Mouse (Mus musculus): ENCODE measurements around the gene 1520401A03Rik. TPM values are rescaled to one million over a fixed set of nuclear protein-coding genes. Genes with fewer than 3 reads are reported as not detected.

Gene 1520401A03Rik
- 0.19 TPM in 1 of 2 replicates, not detected in the other for polyA plus RNA-seq (2015; fragmentation: Nextera tagmentation; extraction: Ambion mirVana)

DNA sequence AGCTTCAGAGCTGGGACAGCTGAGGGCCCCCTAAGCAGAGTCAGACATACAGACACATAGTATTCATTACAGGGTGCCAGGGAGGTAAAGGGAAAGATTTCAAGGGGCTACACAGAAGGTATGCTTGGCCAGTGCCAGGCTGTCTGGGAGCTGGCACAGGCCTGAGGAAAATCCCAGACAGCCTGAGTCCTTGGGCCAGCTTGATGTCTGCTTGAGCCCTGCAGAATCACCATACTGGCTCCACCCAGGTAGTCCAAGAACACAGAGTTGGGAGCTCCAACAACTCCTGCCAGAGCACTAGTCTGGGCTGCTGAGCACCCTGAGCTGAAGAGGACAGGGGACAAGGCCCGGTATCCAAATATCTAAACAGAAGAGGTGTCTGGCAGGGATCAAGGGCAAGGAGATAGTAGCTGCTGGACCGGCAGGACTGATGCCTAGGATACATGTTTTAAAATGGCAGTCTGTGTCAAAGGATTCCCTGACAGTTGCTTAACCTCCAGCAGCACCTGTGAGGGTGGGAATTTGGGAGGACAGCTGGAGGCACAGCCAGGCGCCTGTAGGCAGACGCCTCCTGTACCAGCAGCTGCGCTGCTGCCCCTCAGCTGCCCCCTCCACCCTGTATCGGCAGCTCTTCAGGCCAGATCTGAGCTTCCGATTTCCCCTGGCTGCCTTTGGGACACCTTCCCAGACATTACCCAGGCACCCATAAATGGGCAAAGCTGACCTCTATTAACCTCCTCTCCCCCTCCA is at the start of gene 1520401A03Rik:
Gene 1520401A03Rik, minus strand, starts transcription at position 408 of the 750 bp plus-strand sequence.

DNA sequence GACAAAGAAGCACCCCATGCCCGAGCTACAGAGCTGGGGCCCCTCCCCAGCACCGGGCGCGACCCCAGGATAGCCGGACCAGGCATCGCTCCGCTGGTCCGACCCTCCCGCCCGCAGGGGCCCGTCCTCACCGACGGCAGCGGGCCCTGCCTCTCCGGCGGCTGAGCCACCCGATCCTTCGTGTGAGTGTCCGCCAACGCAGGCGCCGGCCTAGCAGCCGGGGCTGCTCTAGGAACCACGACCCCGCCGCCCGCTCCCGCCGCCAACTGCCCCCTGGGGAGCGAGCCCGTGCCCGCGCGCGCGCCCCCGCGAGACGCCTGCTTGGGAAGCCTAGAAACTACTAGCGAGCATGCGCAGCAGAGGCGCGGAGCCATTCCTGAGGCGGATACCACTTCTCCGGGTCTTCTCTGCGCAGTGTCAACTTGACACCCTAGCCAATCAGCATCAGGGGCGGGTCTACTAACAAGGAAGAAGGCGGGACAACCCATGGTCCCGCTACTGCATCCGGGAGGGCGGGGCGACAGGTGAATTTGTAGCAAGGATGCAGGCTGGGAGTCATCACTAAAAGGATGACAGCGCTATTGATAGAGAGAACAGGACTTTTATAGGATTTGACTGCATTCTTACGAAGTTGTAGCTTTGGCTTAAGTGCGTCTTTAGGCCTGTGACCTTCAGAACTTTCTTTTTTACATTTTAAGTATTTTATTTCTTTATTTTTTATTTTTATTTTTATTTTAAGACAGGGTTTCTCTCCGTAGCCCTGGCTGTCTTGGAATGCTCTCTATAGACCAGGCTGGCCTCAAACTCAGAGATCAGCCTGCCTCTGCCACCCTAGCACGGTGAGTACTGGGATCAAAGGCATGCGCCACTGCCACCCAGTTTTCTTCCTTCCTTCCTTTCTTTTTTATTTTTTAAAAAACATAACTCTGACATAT is 49.0 kb upstream of the 1520401A03Rik start, which contains the start of gene Flywch1:
Gene Flywch1, minus strand, starts transcription at position 319 of the 935 bp plus-strand sequence.

DNA sequence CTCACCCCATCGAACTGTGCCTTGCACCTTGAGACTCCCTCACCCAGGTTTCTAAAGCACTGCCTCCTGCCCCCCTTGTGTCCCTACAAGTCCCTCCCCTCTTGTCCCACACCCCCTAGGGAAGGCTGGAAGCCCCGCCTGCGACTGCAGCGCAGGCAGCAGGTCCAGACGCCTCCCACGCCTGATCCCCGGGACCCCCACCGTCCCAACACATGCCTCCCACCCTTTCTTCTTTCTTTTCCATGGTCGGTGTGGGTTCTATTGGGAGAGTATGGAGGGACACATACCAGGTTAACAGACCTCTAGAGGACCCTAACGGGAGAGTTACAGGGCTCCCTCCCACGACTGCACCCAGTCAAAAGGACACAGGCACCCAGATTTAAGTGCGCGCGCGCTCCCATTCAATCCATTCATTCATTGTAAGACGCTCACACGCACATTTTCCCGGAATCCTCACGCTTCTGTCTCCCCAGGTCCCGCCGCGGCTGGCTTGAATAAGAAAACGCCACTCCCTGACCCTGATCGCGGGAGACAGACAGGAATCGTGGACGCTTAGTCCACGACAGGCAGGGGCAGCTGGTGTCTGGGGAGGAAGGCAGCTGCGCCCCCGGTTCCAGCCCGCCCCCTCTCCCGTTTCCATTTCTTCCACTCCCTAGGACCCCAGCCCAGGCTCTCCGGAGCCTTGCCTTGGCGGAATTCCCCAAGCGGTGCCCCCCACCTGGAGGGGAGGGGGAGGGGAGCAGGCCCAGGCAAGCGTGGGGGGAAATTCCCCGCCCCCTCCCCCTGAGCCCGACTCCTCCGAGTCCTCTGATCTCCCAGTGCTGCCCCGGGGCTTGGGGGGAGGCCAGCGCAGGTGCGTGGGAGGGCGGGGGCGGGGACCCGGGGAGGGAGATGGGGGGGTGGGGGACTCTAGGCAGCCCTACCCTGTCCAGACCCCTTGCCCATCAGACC is 23.0 kb upstream of the 1520401A03Rik start, which contains the start of gene Kremen2:
Gene Kremen2, minus strand, starts transcription at position 533 of the 951 bp plus-strand sequence.

DNA sequence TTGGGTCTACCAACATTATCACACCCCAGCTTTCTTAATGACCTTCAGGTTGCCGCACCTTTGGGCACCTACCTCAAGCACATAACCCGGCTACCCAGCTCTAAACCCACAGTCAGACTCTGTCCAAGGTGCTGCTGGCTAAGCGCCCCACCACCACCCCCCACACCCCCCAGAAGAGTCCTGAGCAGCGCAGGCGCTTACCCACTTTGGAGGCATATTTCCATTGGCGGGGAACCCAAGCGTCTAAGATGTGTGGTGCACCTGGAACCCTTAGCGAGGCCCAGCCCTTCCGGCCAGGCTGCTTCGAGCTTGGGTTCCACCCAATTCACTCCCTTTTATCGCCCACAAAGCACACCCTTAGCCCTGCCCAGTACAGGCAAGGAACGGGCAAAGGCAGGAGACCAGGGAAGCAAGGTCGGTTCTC is 18.0 kb upstream of the 1520401A03Rik start, which contains the start of gene Paqr4:
Gene Paqr4, minus strand, starts transcription at position 270 of the 424 bp plus-strand sequence.

DNA sequence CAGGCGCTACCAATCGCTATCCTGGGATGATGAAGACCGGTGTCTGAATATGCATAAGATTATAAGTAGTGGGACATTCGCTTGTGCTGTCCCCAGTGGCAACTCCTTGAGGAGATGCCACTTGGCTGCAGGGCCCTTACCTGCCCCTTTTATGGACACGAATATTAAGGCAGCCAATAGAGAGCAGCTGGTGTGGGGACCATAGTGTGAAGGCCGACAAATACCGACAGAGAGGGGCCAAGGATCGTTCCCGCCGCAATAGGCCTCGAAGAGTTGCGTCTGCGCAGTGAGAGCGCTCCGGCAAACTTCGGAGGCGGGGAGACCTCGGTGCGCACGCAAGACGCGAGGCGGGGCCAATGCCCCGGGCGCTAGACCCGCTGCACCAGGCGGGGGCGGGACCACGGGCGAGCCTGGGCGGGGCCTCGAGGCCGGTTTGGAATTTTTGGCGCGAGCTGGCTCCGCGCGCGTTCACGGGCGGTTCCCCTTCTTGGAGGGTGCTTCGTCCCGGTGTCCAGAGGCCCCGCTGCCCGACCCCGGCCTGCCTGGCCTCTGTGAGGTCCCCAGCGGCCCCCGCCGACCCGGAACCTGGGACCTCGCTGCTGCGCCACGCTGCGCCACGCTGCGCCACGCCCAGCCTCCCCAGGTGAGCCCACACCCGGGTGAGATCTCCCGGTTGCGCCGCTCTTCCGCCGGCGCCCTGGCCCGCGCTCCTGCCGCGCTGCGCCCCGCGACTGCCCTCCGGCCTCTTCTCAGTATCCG is 3.6 kb upstream of the 1520401A03Rik start, which contains the start of gene Pkmyt1:
Gene Pkmyt1, plus strand, starts transcription at position 338 of the 759 bp plus-strand sequence.

DNA sequence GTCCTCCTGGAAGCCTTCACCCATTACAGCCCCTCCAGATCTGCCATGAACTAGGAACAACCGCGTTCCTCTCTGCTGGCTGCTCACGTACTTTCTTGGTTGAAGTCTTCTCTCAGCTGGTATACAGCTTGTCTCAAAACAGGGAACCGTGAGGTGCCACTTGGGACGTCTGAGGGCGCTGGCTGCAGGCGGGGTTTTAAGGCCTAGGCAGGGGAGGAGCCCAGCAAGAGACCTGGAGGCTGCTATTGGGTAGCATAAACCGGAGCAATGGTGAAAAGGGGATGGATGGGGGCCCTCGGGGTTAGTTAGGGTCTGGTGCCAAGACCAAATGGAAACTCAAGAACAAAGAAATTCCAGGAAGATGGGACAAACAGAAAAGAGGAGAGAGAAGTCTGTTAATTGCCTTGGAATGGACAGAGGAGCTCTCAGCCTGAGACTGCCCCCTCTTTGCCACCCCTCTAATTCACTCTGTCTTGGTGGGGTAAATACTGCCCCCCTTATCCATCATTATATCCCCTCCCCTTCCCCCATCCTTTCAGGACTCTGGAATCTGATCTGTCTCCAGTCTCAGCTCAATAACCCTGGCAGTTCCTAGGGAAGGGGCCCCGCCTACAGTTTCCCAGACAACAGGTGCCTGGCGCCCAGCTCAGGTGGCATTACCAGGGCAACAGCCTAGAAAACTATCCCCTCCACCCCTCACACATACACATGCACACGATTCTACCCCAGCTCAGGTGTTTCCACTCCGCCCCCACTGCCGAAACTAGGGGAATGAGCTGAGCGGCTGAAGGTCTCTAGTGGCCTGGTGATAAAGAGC is 38.5 kb downstream of the 1520401A03Rik start, which contains the start of gene Cldn9:
Gene Cldn9, minus strand, starts transcription at position 171 of the 817 bp plus-strand sequence.

DNA sequence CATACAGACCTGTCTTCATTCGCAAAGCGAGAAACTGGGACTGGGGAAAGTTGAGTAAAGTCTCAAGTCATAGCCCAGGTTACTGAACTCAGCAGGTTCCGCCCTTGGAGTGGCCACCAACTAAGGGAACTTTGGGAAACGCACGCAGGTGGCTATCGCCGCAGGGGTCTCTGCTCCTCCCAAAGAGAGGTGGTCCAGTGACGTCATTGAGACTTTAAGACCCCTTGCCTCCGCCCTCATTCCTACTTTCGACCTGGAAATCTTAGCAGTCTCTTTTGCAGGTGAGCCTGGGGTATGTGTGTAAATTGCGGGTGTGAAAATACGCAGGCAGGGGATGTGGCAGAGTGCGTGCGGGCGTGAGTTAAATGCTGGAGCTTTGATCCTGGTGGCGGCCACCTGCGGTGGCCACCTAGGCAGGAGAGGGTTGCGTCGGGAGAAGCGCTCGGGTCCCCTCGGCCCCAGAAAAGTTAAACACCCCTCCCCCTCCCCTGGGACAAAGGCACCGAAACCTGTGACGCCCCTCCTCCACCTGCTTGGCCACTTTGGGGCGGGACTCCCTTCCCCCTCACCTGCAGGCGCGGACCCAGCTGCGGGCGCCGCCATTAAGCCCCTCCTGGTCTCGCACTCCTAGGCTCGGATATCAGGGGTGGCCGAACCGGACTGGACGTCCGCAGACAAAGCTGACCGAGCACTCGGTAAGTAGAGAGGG is 43.3 kb downstream of the 1520401A03Rik start, which contains the start of gene Cldn6:
Gene Cldn6, plus strand, starts transcription at position 123 of the 709 bp plus-strand sequence.

DNA sequence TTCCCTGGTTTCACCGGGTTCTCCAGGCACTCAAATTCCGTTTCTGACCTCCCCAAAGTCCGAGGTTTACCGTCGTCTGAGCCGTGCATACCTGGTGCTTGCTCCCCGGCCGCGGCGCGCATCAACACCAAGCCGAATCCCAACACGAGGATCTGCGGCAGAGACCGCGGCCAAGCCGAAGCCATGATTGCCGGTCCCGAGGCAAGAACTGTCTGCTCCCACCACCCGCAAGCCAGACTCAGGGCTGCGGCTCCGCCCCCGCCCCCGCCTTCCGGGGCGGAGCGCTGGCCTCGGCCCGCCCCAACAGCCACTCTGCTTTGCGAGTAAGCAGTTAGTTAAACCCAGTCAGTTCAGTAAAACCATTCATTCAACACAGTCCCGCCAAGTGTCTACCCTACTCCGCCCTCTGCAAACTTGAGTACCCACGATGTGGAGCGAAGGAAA is 45.3 kb downstream of the 1520401A03Rik start, which contains the start of gene Tnfrsf12a:
Gene Tnfrsf12a, minus strand, starts transcription at position 233 of the 444 bp plus-strand sequence.

DNA sequence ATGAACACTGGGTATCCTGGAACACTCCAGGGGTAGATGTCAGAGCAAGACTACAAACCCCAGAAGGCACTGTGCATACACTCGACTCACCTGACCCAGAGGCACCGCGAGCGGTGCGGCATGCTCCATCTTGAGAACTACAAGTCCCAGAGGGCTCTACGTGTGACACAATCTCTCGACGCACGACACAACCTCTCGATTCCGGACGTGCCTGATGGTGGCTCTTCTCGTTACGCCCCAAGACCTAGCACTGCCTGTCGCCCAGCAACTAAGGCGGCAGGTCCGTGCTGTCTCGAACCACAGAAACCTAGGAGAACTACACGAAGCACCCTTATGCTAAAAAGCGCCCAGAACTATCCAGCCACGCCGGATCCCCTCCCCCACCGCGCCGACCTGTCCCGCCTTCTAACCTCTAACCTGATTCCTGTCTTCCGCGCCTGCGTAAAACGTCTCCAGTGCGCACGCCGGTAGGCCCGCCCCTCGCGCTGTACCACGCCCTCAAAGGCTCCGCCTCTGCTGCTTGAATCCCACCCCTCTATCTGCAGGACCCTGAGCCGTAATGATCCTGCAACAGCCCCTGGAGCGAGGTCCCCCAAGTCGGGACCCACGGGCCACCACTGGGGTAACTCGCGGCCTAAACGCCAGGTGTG is 49.0 kb downstream of the 1520401A03Rik start, which contains the start of the genes Hcfc1r1 and Thoc6:
Gene Hcfc1r1, plus strand, starts transcription at position 173 of the 650 bp plus-strand sequence.
Gene Thoc6, minus strand, starts transcription at position 459 of the 650 bp plus-strand sequence.

DNA sequence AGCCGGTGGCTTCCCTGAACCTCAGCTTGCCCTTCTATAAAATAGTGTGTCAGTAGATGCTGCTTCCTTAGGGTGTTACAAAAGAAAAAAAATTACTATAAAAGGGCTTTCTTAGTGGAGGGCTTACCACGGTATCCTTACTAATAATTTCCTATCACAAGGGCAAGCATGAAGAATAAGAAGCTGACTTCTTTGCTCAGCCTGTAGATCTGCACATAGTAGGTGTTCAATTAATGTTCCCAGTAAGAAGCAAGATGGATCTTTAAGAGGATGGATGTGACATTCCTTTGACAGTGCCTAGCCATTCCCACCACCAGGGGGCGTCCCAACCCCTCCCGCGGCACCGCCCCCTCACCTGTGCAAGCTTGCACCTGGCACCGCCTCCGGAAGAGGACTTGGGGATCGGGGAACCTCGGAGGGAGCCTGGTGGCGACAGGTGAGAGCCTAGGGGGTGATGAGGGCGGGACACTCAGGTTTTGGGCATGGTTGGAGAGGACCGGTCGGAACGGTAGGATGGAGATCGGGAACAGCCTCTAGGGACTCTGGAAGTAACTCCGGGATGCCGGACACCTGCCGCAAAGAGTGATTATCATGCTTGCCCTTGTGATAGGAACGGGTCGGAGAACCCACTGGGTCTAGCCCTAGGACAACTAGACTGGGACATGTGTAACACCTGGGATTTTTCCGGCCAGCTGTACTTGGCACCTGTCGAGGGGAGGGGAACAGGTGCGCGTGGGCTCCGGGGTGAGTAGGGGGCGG is 62.3 kb downstream of the 1520401A03Rik start, which contains the start of gene Bicdl2:
Gene Bicdl2, plus strand, starts transcription at position 390 of the 759 bp plus-strand sequence.

Other genes with a start within 250 kb of the 1520401A03Rik start
- not detected in 2 replicates for gene Vmn2r117, start 243.1 kb downstream of the 1520401A03Rik start, polyA plus RNA-seq (2015; fragmentation: Nextera tagmentation; extraction: Ambion mirVana)
- 11.5 and 12.6 TPM in 2 replicates for gene Zfp213, start 158.5 kb downstream of the 1520401A03Rik start, polyA plus RNA-seq (2015; fragmentation: Nextera tagmentation; extraction: Ambion mirVana)
- 20.7 and 22.4 TPM in 2 replicates for gene Zfp13, start 123.3 kb downstream of the 1520401A03Rik start, polyA plus RNA-seq (2015; fragmentation: Nextera tagmentation; extraction: Ambion mirVana)
- gene Zscan10, start 121.9 kb downstream of the 1520401A03Rik start, polyA plus RNA-seq (2015; fragmentation: Nextera tagmentation; extraction: Ambion mirVana), result not detected in 2 replicates
- gene Mmp25, start 77.5 kb downstream of the 1520401A03Rik start, polyA plus RNA-seq (2015; fragmentation: Nextera tagmentation; extraction: Ambion mirVana), result 1.4 and 1.7 TPM in 2 replicates
- 0.23 TPM in 2 replicates for gene Bicdl2, start 62.3 kb downstream of the 1520401A03Rik start, polyA plus RNA-seq (2015; fragmentation: Nextera tagmentation; extraction: Ambion mirVana)
- gene Hcfc1r1, start 49.2 kb downstream of the 1520401A03Rik start, polyA plus RNA-seq (2015; fragmentation: Nextera tagmentation; extraction: Ambion mirVana), result 207 and 248 TPM in 2 replicates
- gene Thoc6, start 48.9 kb downstream of the 1520401A03Rik start, polyA plus RNA-seq (2015; fragmentation: Nextera tagmentation; extraction: Ambion mirVana), result 29.4 and 33.2 TPM in 2 replicates
- 14.4 and 18.7 TPM in 2 replicates for gene Tnfrsf12a, start 45.3 kb downstream of the 1520401A03Rik start, polyA plus RNA-seq (2015; fragmentation: Nextera tagmentation; extraction: Ambion mirVana)
- gene Cldn6, start 43.5 kb downstream of the 1520401A03Rik start, polyA plus RNA-seq (2015; fragmentation: Nextera tagmentation; extraction: Ambion mirVana), result 0.23 and 0.35 TPM in 2 replicates
- 0.20 and 0.79 TPM in 2 replicates for gene Cldn9, start 38.8 kb downstream of the 1520401A03Rik start, polyA plus RNA-seq (2015; fragmentation: Nextera tagmentation; extraction: Ambion mirVana)
- gene Pkmyt1, start 3.6 kb upstream of the 1520401A03Rik start, polyA plus RNA-seq (2015; fragmentation: Nextera tagmentation; extraction: Ambion mirVana), result 14.5 and 16.2 TPM in 2 replicates
- 64.8 and 68.8 TPM in 2 replicates for gene Paqr4, start 18.1 kb upstream of the 1520401A03Rik start, polyA plus RNA-seq (2015; fragmentation: Nextera tagmentation; extraction: Ambion mirVana)
- gene Kremen2, start 23.1 kb upstream of the 1520401A03Rik start, polyA plus RNA-seq (2015; fragmentation: Nextera tagmentation; extraction: Ambion mirVana), result 1.2 and 1.6 TPM in 2 replicates
- 162 and 181 TPM in 2 replicates for gene Flywch1, start 48.8 kb upstream of the 1520401A03Rik start, polyA plus RNA-seq (2015; fragmentation: Nextera tagmentation; extraction: Ambion mirVana)
- 111 and 120 TPM in 2 replicates for gene Flywch2, start 63.3 kb upstream of the 1520401A03Rik start, polyA plus RNA-seq (2015; fragmentation: Nextera tagmentation; extraction: Ambion mirVana)
- gene Srrm2, start 67.7 kb upstream of the 1520401A03Rik start, polyA plus RNA-seq (2015; fragmentation: Nextera tagmentation; extraction: Ambion mirVana), result 455 and 462 TPM in 2 replicates
- 1,482 and 1,529 TPM in 2 replicates for gene Elob, start 106.4 kb upstream of the 1520401A03Rik start, polyA plus RNA-seq (2015; fragmentation: Nextera tagmentation; extraction: Ambion mirVana)
- gene Prss33, start 113.3 kb upstream of the 1520401A03Rik start, polyA plus RNA-seq (2015; fragmentation: Nextera tagmentation; extraction: Ambion mirVana), result not detected in 2 replicates
- 0.12 TPM in 1 of 2 replicates, not detected in the other for gene Prss32, start 121.1 kb upstream of the 1520401A03Rik start, polyA plus RNA-seq (2015; fragmentation: Nextera tagmentation; extraction: Ambion mirVana)
- 0.86 and 1.6 TPM in 2 replicates for gene Prss41, start 121.4 kb upstream of the 1520401A03Rik start, polyA plus RNA-seq (2015; fragmentation: Nextera tagmentation; extraction: Ambion mirVana)
- not detected in 2 replicates for gene Prss21, start 145.3 kb upstream of the 1520401A03Rik start, polyA plus RNA-seq (2015; fragmentation: Nextera tagmentation; extraction: Ambion mirVana)
- not detected in 2 replicates for gene Dcpp1, start 158.1 kb upstream of the 1520401A03Rik start, polyA plus RNA-seq (2015; fragmentation: Nextera tagmentation; extraction: Ambion mirVana)
- not detected in 2 replicates for gene Dcpp2, start 158.1 kb upstream of the 1520401A03Rik start, polyA plus RNA-seq (2015; fragmentation: Nextera tagmentation; extraction: Ambion mirVana)
- gene Dcpp3, start 194.7 kb upstream of the 1520401A03Rik start, polyA plus RNA-seq (2015; fragmentation: Nextera tagmentation; extraction: Ambion mirVana), result not detected in 2 replicates
- not detected in 2 replicates for gene Sbp, start 218.9 kb upstream of the 1520401A03Rik start, polyA plus RNA-seq (2015; fragmentation: Nextera tagmentation; extraction: Ambion mirVana)
- gene Sbpl, start 232.5 kb upstream of the 1520401A03Rik start, polyA plus RNA-seq (2015; fragmentation: Nextera tagmentation; extraction: Ambion mirVana), result not detected in 2 replicates